Mouse (Mus musculus) retina, adult 2 months (tissue): ENCODE data around the gene Ece2.

Experiments used
- DNase-seq: peaks from one replicate; pipeline ENCODE4 v3.0.0-alpha.2; 2012; ENCODE audit warnings: low read depth, low spot score

The Ece2 gene

GRCm38 (mm10) chr16:20690774-20691173 is 61.1 kb downstream of the Ece2 start:
- no peak for DNase-seq

- no peak for DNase-seq
These were observed 62.0 kb downstream of the Ece2 start for GRCm38 (mm10) chr16:20691617-20692016.

GRCm38 (mm10) chr16:20692241-20692965 is 62.8 kb downstream of the Ece2 start:
- no peak for DNase-seq

- no peak for DNase-seq
These were observed 63.6 kb downstream of the Ece2 start, which contains the start of gene Fam131a for GRCm38 (mm10) chr16:20693111-20693701. Fam131a (plus strand) TSS chr16:20693241.

- no peak for DNase-seq
These were observed 65.2 kb downstream of the Ece2 start for GRCm38 (mm10) chr16:20694781-20695180.

GRCm38 (mm10) chr16:20695622-20696323 is 66.1 kb downstream of the Ece2 start:
- DNase-seq, result no peak
